Mouse (Mus musculus): ENCODE results near the gene Actr10. TPM values are rescaled to one million over a fixed set of nuclear protein-coding genes. Genes with fewer than 3 reads are reported as not detected.

Gene Actr10
- total RNA-seq, 2 experiments from 2014 or later: 178 to 189 TPM

Other genes starting within 250 kb of the Actr10 start
- 10 to 100 TPM; 32.0 to 38.6 TPM for gene Frmd6, start 112.3 kb upstream of the Actr10 start, total RNA-seq (2021)
- 100 to 1,000 TPM; 337 to 352 TPM for gene Psma3, start 36.8 kb downstream of the Actr10 start, total RNA-seq (2021)
- 10 to 100 TPM; 19.2 to 21.1 TPM for gene Arid4a, start 78.1 kb downstream of the Actr10 start, total RNA-seq (2021)
- 1 to 10 TPM; 2.1 to 2.6 TPM for gene Tomm20l, start 173.6 kb downstream of the Actr10 start, total RNA-seq (2021)
- 10 to 100 TPM; 68.7 to 79.0 TPM for gene Timm9, start 198.8 kb downstream of the Actr10 start, total RNA-seq (2021)
- 10 to 100 TPM in 1 of 2 experiments, 1 to 10 TPM in 1; 6.1 to 10.7 TPM for gene 2700049A03Rik, start 199.0 kb downstream of the Actr10 start, total RNA-seq (2021)